Mouse (Mus musculus) embryo, embryonic 11 days (tissue): ENCODE measurements at regions not wholly inside any gene's neighbourhood (a gene's known extent, or its start where the extent isn't known, plus 50 kb on each side); places are given as distances from the start of the nearest gene placed in this dataset.

ENCODE experiments used
- DNase-seq: peaks from one replicate; pipeline ENCODE4 v3.0.0-alpha.2; 2015

DNA sequence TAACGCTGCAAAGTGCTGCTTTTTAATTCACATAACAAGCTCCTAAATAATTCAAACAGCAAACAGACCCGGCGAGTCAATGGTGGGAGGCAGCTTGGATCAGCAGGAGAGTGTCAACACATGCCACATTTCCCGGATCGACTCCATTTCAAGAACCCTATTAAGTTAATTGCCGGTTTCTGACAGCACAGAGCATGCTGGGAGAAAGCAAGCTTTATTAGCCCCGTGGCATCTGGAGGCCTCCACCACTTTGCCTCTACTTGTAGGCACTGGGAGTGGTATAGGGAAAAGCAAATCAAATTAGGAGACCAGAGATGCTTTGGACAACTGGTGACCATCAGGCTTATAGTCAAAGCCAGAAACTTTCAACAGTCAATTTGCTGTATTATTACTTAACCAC lies 188.5 kb downstream of the Emx2 start:
- peak; percentile 14 for DNase-seq

- DNase-seq: no peak
Measured at GRCm38 (mm10) chr19:59649421-59649820, 191.2 kb downstream of the Emx2 start.

DNA sequence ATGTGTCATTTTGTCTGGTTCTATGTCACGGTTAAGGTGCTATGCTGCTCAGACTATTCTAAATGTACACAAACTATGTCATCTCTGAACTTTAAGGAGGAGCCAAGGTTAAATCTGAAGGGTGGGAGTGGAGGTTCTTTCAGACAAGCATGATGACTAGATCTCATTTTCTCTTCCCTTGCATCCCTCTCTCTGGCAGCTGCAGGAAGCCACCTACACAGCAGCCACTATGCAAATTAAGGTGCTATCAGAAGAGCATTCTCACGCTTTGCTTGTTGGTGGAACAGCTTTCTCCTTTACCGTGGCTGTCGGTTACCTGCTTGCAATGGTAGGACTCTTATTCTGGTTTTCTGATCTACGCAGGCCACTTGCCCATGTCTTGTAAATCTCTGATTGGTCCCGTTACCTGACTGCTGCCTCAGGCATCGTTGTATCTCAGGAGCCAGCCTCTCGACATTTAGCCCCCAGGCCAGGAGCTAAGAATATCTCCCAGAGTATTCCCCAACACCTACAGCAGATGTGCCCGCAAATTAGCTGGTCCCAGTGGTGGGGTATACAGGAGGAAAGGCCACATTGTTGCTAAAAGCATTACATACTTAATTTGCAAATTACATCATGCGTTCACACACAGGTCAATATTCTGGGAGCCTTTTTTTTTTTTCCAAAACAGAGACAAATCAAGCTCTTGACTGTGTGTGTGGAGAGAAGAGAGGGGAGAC lies 192.6 kb downstream of the Emx2 start:
- no peak for DNase-seq

DNA sequence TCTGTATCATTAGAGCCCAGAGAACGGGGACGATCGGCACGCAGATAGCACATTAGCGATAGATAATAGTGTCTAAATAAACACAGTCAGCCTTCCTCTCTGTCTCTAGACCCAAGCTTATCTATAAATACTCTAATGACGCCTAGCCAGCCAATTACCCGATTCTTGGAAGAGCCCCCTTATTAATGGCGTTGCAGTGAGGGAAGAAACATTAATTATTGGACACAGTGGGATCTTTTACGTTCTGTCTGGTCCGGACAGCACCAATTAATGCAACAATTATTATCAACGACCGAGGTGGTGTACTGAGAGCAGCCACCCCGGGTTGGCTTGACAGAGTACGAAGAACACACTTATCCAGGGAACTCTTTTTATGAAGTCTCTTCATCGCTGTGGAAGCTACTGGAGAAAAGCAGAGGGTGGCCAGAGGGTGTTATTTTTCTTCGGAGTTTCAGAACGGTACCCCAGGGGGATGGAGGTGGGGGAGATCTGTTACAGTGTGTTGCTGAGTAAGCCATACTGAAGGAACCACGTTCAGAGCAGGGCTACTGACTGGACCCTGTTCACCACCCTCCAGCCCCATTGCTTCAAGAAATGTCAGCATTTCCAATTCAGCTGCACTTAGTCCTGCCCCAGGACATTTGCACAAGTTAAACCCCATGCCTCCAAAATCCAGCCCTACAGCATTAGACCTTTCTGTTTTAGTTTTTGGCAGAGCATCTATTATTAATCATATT lies 195.6 kb downstream of the Emx2 start:
- DNase-seq: no peak

GRCm38 (mm10) chr19:59655321-59655720 lies 197.1 kb downstream of the Emx2 start:
- no peak for DNase-seq

DNA sequence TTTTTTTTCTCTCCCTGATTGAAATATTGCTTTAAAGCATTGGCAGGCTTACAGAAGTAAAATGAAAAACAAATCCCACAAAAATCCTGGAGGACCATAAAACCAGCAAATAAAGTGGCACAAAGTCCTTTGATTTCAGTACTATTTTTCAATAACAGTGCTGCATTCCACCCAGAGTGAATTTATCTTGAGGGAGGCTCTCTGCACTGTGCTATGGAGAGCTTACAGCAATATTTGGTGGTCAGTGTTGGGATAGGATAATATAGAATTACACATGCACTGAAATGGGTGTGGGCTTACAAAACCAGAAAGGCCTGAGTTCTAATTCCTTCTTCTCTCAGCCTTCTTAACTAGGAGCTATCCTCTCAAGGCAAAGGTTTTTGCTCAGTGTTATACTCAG lies 211.6 kb downstream of the Emx2 start:
- no peak for DNase-seq

- no peak for DNase-seq
Measured at GRCm38 (mm10) chr19:59673537-59673936, 215.4 kb downstream of the Emx2 start.

- no peak for DNase-seq
Measured at GRCm38 (mm10) chr19:59679191-59679590, 221.0 kb downstream of the Emx2 start.

DNA sequence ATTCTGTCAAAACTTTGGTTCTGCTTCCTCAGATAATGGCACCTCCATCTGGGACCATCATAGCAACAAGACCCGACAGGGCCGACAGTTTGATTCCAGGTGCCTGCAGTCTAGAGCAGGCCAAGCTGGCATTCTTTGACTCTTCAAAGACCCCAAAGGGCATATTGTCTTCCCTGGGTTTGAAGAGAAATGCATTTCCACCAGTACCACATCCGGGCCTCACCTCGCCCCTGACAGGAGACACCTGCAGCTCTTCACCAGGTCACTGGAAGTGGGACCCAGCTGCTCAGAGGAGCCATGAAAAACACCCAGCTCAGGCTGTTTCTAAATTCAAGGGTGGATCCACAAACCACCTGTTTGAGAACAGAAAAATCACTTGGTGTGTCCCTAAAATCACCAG lies 222.2 kb downstream of the Emx2 start:
- DNase-seq: no peak

GRCm38 (mm10) chr19:59684292-59684691 lies 226.1 kb downstream of the Emx2 start:
- no peak for DNase-seq

GRCm38 (mm10) chr19:59685826-59686717 lies 227.9 kb downstream of the Emx2 start:
- DNase-seq: peak; percentile 41

- no peak for DNase-seq
Measured at GRCm38 (mm10) chr19:59687206-59687605, 229.0 kb downstream of the Emx2 start.

GRCm38 (mm10) chr19:59687681-59688080 lies 229.5 kb downstream of the Emx2 start:
- no peak for DNase-seq

DNA sequence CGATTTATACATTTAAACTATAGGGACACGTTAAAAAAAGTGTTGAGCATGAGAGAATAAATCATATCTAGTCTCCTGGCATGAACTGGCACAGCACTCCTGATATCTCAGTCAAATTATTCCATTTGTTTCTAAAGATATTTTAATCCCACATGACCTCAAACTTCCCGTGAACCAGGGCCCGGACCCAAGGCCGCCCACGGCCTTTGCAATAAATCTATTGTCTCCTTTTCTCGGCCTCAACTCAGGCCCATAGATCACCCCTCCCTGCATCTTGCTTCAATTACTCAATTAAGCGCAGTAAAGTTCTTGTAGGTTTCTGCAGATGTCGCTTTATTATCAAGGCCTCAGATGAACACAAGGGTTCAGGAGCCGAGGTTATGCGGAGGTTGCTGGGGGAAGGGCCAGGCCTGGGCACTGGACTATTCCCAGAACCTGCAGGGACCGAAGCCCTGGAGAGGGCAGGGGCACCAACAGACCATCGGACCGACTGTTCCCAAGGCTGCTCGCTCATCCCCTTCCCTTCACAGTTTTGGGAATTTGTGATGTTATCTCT lies 233.4 kb downstream of the Emx2 start:
- peak; percentile 65 for DNase-seq

DNA sequence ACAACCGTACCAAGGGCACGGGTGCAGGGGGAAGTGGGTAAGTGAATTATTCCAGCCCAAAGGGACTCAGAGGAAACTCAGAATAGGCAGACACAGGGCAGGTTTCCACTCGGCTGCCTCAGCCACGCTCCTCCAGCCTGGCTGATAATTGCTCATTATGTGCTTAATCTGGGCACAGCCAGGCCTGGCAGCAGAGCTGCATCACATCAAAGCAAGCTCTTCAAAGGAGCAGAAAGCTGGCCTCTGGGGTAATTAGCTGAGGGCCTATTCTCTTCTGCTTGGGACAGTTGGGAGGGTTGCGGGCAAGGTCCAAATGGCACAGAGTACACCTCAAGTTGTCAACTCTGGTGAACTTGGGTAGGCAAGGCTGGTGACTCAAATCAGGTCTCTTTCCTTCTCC lies 239.5 kb downstream of the Emx2 start:
- DNase-seq: no peak

DNA sequence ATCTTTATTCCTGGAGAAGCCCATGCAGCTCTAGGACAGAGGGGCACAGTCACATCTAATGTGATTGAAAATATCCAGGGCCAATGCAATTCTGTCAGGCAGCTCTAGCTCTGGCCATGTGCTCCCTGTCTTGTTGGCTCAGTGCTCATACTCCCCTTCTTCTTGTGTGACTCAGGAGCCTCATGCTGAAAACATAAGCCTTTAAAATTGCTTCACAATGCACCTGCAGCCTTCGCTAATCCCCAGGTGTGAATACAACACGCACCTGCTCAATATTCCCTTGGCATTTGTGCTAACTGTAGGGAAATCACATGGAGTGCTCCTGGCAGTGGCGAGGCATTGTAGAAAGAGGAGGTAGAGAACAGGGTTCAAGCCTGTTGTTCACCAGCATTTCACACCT lies 242.0 kb downstream of the Emx2 start:
- DNase-seq: no peak

GRCm38 (mm10) chr19:59707106-59707505 lies 236.3 kb downstream of the Rab11fip2 start:
- no peak for DNase-seq

- no peak for DNase-seq
Measured at GRCm38 (mm10) chr19:59709180-59709579, 234.3 kb downstream of the Rab11fip2 start.

GRCm38 (mm10) chr19:59715086-59715485 lies 228.4 kb downstream of the Rab11fip2 start:
- no peak for DNase-seq

DNA sequence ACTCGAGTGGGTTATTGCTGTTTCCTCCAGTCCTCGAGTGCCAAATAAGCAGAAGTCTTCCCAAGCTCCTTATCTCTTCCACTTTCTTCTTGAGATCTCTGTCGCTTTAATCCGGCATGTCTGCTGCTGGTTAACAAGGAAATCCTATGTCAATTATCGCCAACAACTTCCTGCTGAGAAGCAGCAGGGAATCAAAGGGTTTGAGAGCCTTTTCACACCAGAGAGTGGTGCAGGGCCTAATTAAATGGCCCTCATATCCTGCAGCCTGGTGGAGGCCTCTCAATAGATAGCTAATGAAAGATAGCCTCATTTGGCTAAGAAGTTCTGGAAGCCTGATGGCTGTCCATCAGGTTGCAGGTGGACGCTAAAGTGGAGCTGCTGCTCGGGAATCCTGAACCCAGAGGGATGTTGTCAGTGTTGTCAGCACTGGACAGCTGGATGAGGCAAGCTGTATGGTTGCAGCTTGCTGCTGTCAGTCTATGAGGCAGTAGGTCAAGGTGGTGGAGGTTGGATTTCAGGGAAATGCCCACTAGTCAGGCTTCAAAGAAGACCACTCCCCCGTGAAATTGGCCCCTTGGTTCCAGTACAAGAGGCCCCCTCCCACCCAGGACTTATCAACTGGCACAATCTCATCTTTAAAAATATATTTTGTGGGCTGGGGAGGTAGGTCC lies 225.5 kb downstream of the Rab11fip2 start:
- DNase-seq: peak; percentile 28

DNA sequence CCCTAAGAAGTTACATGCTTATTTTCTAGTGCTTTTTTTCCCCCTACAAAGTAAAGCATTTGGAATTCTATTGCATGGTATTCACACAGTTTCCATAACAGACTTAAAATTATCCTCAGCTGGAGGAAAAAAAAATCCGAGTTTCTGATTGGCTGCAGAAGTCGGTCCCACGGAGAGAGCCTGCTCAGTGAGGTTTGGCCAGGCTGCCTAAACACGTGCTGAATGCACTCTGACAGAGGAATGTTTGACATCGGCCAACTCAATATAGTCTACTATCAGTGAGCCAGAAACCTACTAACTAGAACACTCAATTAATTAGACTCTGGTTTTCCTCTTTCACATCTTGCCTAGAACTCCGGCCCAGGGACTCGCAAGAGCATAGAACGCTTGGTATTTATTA lies 204.9 kb downstream of the Rab11fip2 start:
- no peak for DNase-seq

DNA sequence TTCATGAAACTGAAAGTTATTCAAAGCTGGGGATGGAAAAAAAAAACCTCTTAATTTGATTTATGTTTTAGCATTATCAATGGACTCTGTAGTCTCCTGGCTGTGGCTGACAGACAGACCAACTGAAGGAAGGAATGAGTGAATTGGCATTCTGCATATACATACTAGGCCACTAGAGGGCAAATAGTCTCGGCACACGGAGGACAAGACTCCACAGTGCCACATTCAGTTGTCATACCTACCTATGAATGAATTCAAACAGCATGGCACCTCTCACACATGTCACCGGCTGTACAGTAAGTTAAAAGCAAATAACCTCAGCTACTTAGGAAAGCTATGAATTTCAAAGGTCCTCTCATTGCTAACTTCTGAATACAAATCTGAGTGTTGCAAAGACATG lies 200.5 kb downstream of the Rab11fip2 start:
- peak; percentile 65 for DNase-seq

GRCm38 (mm10) chr19:59761218-59761617 lies 182.2 kb downstream of the Rab11fip2 start:
- no peak for DNase-seq
